Mouse (Mus musculus) kidney, adult 2 months (tissue): Measurements from ENCODE around the gene Trmt1l.

ENCODE experiments used
- CTCF ChIP-seq: fragments of 200-500 bp; conservative IDR thresholded peaks from 2 replicates; pipeline ENCODE4 v1.5.1; 2011; ENCODE audit warnings: low read depth, mild to moderate bottlenecking, control low read depth, low read length, moderate library complexity, mixed read lengths; ENCODE audit not compliant: insufficient read depth, insufficient read length
- POLR2A ChIP-seq: fragments of 200-500 bp; IDR thresholded peaks from one replicate; pipeline ENCODE4 v1.6.1; 2011; ENCODE audit warnings: low read depth, low read length, control low read depth

GRCm38 (mm10) chr1:151497942-151498341, 69.6 kb downstream of the Trmt1l start:
- TF ChIP-seq POLR2A = no peak
- no peak for TF ChIP-seq CTCF
